Mouse (Mus musculus): ENCODE measurements at regions not wholly inside any gene's neighbourhood (a gene's known extent, or its start where the extent isn't known, plus 50 kb on each side); places are given as distances from the start of the nearest gene placed in this dataset.

DNA sequence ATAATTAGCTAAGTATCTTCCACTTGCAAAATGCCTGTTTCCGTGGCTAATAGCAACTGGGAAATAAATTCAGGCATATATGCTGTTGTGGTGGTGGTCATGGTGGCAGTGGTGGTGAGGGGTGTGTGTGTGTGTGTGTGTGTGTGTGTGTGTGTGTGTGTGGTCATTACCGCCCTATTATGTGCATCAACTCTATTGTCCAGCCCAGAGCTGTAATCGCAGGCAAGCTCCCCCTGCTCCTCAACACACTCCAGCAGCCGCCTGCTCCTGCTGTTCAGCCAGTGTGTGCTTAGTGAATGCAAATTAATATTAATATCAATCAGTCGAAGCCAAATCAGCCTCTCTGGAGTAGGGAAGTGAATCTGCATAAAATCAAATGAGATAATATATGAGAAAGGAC is 152.9 kb upstream of the Zic3 start:
- no peak for DNase-seq

GRCm38 (mm10) chrX:57916705-57917104 is 105.8 kb upstream of the Zic3 start:
- no peak for DNase-seq

DNA sequence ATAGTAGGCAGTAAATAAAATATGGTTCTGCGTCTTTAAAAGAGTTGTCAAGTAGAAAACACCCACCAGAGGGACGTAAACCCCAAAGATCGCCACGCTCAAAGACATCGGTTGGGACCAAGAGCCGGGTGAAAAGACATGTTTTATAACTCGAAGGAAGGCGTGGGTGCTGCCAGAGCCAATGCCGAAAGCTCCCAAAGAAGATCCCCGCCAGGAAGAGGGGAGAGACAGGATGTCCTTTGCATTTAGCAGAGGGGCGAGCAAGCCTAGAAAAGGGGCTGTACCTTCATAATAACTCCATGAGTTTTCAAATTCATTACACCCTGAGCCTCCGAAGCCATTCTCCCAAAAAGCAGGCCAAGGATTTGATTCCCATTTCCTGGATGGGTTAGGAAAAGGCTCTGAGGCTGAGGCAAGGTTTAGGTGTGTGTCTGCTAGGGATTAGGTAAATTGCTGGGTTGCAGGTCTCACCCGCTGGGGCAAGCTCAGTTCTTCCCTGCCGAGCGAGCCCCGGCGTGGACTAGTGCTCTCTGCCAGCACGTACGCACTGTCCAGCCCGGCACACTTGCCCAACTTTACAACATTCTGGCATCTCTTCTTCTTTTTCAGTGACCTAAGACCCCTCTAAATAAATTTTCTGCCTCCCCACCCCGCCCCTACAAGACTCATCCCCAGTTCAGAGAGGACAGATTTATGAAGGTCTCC is 104.9 kb upstream of the Zic3 start:
- DNase-seq, result no peak

DNA sequence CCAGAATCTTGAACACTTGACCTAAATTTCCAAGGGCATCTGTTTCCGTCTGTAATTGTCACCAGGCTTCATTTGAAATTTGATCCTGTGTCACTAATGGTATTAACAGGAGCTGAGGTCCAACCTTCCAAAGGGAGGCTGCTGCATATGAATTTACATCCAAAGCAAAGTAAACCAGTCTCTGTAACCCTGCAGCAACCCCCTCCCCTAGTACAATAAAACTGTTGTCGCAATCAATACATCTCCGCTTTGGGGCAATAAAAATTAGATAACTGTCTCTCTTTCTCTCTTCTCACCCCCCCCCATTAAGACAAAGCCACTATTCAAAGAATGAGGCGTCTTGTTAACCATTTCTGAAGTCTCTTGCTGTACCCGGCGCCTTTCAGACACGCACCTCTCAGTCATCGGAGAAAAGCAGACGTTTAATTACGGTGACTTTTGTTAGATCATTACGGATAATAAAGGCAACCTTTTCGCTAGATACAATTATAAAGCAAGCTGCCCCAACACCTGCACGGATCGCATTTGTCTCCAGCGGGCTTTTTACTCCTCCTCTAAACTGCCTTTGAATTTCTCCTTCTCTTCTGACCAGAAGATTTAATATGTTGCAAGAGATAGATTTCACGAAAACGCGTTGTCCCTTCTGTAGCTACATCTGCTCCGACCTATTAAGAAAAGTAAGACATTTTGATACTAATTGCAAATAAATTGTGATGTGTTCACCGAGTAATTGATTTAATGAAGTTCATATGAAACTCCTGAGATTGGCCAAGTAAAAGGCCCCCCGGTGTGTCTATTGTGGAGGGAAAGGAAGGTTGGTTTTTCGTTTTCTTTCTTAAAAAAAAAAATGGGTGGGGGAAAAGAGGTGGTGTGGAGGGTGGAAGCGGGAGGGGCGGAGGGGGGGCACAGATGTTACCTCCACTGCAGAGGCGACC is 104.1 kb upstream of the Zic3 start:
- DNase-seq, result no peak

DNA sequence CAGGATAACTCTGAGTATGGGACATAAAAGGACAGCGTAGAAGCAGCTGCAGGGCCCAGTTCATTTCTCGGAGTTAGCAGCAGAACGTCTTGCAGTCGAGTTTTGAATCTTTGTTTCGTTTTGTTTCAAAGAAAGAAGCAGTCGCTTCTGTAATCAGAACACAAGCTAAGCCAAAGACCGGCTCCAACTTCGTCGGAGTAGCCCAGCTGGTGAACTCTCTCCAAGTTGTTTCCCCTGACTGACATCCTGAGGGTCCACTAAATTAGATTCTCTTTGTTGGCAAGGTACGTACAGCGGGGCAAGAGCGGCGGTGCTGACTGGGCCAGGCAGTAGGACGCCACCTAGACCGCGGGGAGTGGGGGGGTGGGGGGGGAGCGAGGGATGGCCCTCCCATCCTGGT is 102.6 kb upstream of the Zic3 start:
- DNase-seq, result no peak

- no peak for DNase-seq
These were observed 102.1 kb upstream of the Zic3 start for GRCm38 (mm10) chrX:57920376-57920775.

- DNase-seq, result peak; percentile 11
These were observed 101.2 kb upstream of the Zic3 start for GRCm38 (mm10) chrX:57921294-57921693.

- no peak for DNase-seq
These were observed 100.6 kb upstream of the Zic3 start for GRCm38 (mm10) chrX:57921821-57922449.

DNA sequence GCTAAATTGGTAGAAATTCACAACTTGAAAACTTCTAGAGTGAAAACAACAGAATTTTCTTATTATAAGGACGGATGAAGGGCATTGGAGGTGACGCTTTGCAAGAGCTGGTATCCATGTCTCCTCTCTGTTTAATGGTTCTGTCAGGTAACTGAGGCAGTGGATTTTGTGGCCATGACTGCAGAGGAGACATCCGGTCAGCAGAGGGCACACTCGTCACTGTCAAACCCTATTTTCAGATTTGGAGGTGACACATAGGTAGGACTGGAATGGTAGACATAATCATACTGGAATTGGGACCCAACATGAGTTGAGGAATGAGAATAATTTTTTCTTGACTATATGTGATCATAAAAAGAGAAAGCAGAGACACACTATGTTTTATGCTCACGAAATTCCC is 98.7 kb upstream of the Zic3 start:
- DNase-seq, result no peak

DNA sequence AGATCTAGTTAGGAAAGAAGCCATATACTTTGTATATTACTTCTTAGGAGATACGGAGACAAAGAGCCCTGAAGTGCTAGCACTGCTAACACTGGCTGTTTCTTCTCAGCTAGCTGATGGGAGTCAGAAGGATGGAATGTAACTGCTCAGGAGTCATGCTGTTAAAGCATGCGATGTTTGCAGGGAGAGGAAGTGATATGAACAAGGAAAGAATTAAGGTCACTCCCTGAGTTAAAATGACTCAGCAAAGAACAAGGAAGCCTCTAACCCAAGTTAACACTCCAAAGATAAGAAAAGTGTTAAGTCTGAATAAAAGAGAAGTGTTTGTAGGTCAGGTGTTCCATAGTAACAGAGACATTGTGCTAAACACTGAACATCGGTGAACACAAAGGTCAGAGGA is 86.9 kb upstream of the Zic3 start:
- no peak for DNase-seq

GRCm38 (mm10) chrX:57938248-57938836 is 84.2 kb upstream of the Zic3 start:
- DNase-seq, result no peak

- no peak for DNase-seq
These were observed 71.6 kb upstream of the Zic3 start for GRCm38 (mm10) chrX:57950896-57951295.

GRCm38 (mm10) chrX:57951301-57951700 is 71.2 kb upstream of the Zic3 start:
- no peak for DNase-seq

- DNase-seq, result no peak
These were observed 67.8 kb upstream of the Zic3 start for GRCm38 (mm10) chrX:57954594-57955185.
